Mouse (Mus musculus) left cerebral cortex, adult 2 months (tissue): ENCODE results near the gene Spta1. TPM values are rescaled to one million over a fixed set of nuclear protein-coding genes. Genes with fewer than 3 reads are reported as not detected.

Experiments used
- DNase-seq, 2 experiments: peaks; one replicate each; pipeline ENCODE4 v3.0.0; 2021 to 2022; ENCODE audit warnings: low spot score in 2 of 2, mixed read lengths in 1 of 2; ENCODE audit errors: extremely low spot score in 1 of 2
- H3K27ac ChIP-seq: fragments of 200-600 bp; 2 replicates; pipeline ENCODE4 v1.8.1; 2022
- H3K4me3 ChIP-seq: fragments of 200-600 bp; 2 replicates; pipeline ENCODE4 v1.8.1; 2022
- CTCF ChIP-seq: fragments of 200-600 bp; IDR thresholded peaks from 2 replicates; pipeline ENCODE4 v1.8.1; 2022; ENCODE audit warnings: antibody characterized with exemption, mild to moderate bottlenecking, moderate library complexity
- intact Hi-C: fragments of 180-260 bp; cut with DNase I; formaldehyde crosslinking; loops from one replicate; pipeline ENCODE4 v1.15.1; 2025
- total RNA-seq, 2 experiments: library from RNA; stranded (reverse); gene quantifications; 2 replicates each; pipeline ENCODE4 v1.2.3; 2021

Gene Spta1
- total RNA-seq, 2 experiments from 2014 or later = 0.05 to 0.07 TPM

DNA sequence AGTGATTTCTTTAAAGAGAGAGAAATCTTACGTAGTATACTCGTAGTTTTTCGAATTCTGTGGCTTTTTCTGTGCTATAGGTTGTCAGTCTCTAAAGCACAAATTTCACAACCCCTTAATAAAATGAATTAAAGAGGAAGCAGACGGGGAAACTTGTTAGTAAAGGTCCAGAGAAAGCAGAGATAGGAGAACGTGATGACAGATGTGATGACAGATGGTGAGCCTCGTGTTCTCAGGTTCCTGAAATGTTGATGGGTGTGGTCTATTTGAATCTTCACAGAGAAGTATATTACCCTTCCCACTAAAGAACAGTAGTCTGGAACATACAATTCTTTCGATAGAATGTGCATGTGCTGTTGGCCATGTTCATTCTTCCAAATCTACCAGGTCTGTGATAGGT is 32.1 kb downstream of the Spta1 start:
- no peak overlapping the region for H3K27ac ChIP-seq

DNA sequence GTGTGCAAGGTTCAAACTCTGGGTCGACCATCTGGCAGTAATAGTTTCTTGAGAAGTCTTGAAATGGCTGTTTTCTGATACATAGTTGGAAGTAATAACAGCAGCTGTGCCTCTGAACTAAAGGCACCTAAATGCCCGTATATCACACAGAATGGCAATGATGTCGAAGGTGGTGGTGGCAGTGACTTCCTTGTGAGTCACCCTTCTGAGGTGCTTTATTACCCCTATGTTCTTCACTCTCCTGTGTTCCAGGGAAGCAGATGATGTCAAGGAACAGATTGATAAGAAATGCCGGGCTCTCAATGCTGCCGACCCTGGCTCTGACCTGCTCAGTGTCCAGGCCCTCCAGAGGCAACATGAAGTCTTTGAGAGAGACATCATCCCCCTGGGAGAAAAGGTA is 39.7 kb downstream of the Spta1 start:
- DNase-seq = no peak
- no peak overlapping the region for H3K4me3 ChIP-seq
- intact Hi-C loops = no loop called here
- H3K27ac ChIP-seq = no peak overlapping the region
- no peak for TF ChIP-seq CTCF

More for the DNA sequence above, 32.1 kb downstream of the Spta1 start:
- no peak for TF ChIP-seq CTCF
- H3K4me3 ChIP-seq = no peak overlapping the region
- no peak for DNase-seq
- intact Hi-C loops = no loop called here

- no peak overlapping the region for H3K27ac ChIP-seq
- DNase-seq = no peak
- H3K4me3 ChIP-seq = no peak overlapping the region
- intact Hi-C loops = no loop called here
- TF ChIP-seq CTCF = no peak
These were observed 42.9 kb downstream of the Spta1 start for GRCm38 (mm10) chr1:174215270-174216038.

DNA sequence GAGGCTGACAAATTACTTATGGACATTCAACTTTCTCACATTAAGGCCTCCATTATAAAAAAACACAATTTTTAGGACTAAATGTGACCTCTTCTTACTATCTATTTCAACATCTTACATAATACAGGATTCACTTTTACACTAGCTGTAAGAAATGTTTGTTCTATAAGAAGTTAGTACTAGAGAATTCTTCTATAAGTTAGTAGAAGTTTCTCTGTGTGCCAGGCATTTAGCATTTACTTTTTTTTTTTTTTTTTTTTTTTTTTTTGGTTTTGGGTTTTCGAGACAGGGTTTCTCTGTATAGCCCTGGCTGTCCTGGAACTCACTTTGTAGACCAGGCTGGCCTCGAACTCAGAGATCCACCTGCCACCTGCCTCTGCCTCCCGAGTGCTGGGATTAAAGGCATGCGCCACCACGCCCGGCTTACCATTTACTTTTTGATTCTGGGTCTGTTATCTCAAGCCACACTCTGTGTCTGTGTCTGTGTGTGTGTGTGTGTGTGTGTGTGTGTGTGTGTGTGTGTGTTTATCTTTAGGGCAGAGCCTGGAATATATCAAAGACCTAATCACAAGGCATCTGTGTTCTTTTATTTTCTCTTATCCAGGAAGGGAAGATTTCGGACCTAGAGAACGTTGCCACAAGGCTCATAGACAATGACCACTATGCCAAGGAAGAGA is 44.1 kb downstream of the Spta1 start:
- no peak overlapping the region for H3K27ac ChIP-seq
- DNase-seq = no peak
- no peak for TF ChIP-seq CTCF
- intact Hi-C loops = no loop called here
- H3K4me3 ChIP-seq = no peak overlapping the region

DNA sequence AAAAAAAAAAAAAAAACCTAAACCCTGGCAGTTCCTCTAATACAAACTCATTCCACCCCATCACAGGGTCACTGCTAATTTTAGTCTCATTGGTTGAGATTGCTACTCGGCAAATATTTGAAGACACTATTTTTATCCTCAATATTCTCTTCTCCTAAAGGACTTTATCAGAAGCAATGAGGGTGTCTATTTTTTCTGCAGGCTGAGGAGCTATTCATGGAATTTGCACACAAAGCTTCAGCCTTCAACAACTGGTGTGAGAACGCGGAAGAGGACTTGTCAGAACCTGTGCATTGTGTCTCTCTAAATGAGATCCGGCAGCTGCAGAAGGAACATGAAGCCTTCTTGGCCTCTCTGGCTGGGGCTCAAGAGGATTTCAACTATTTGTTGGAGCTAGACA is 67.3 kb downstream of the Spta1 start:
- TF ChIP-seq CTCF = no peak
- Histone ChIP-seq H3K4me3 (no peak overlapping the region), H3K27ac (no peak overlapping the region)
- no peak for DNase-seq
- intact Hi-C loops = no loop called here

GRCm38 (mm10) chr1:174244621-174245020 is 72.0 kb downstream of the Spta1 start:
- no peak for DNase-seq
- TF ChIP-seq CTCF = no peak
- intact Hi-C loops = no loop called here
- Histone ChIP-seq H3K27ac (no peak overlapping the region), H3K4me3 (no peak overlapping the region)

GRCm38 (mm10) chr1:174246080-174246479 is 73.5 kb downstream of the Spta1 start:
- DNase-seq = no peak
- no peak overlapping the region for H3K27ac ChIP-seq
- TF ChIP-seq CTCF = no peak
- intact Hi-C loops = no loop called here
- no peak overlapping the region for H3K4me3 ChIP-seq

GRCm38 (mm10) chr1:174247170-174247569 is 74.6 kb downstream of the Spta1 start:
- DNase-seq = no peak
- no peak overlapping the region for H3K27ac ChIP-seq
- TF ChIP-seq CTCF = no peak
- intact Hi-C loops = no loop called here
- H3K4me3 ChIP-seq = no peak overlapping the region

DNA sequence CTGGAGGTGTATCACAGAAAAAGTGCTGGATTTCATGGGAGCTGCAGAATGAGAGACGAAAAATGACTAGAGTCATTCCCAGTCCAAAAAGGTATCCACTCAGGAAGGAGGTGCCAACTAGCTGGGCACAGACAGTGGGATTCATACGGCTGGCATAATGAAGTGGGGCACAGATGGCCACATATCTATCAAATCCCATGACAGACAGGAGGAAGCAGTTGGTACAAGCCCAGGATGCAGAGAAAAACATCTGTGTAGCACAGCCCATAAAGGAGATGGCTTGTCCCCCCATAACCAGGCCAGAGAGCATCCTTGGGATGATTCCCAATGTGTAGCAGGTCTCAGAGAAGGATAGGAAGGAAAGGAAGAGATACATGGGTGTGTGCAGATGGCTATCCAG is 77.8 kb downstream of the Spta1 start:
- intact Hi-C loops = no loop called here
- TF ChIP-seq CTCF = no peak

DNA sequence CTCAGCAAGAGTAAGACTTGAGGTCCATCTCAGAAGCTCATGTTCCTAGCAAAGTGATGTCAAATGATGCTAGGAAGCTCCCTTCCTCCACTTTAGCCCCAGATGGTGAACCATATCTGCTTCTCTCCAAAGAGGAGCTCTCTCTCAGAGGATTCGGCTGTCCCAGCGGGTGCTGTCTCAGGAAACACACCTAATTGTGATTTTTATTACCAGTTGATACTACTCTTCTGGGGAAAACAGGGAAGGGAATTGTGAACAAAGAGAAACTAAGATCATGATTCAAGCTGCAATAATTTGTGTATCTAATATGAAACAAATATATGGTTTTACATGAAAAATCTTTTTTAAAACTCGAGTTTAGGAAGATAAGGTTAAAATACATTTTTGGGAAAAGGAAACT is 79.4 kb downstream of the Spta1 start, which contains the start of gene Olfr419:
TSS of gene Olfr419 (minus strand) at position 101 of the 400 bp plus-strand sequence.
- Histone ChIP-seq H3K27ac (no peak within 1 kb of the TSS), H3K4me3 (no peak within 1 kb of the TSS)
- DNase-seq = no peak
- no peak for TF ChIP-seq CTCF
- intact Hi-C loops = no loop called here

More for the DNA sequence above, 77.8 kb downstream of the Spta1 start:
- no peak for DNase-seq
- no peak overlapping the region for H3K27ac ChIP-seq
- H3K4me3 ChIP-seq = no peak overlapping the region

- Histone ChIP-seq H3K4me3 (no peak overlapping the region), H3K27ac (no peak overlapping the region)
- TF ChIP-seq CTCF = no peak
- intact Hi-C loops = loop anchor here (10.0 kb wide), 1 partner anchor 953 kb away; no protein-coding TSS in a partner anchor
- no peak for DNase-seq
These were observed 95.2 kb downstream of the Spta1 start for GRCm38 (mm10) chr1:174267816-174268215.

GRCm38 (mm10) chr1:174269162-174269561 is 96.6 kb downstream of the Spta1 start:
- intact Hi-C loops = loop anchor here (10.0 kb wide), 1 partner anchor 954 kb away; no protein-coding TSS in a partner anchor
- Histone ChIP-seq H3K27ac (no peak overlapping the region), H3K4me3 (no peak overlapping the region)
- TF ChIP-seq CTCF = no peak
- no peak for DNase-seq

GRCm38 (mm10) chr1:174270643-174271042 is 98.1 kb downstream of the Spta1 start:
- Histone ChIP-seq H3K27ac (no peak overlapping the region), H3K4me3 (no peak overlapping the region)
- intact Hi-C loops = no loop called here
- TF ChIP-seq CTCF = no peak
- DNase-seq = no peak

Other genes with a start within 250 kb of the Spta1 start
- 1 to 10 TPM; 1.5 to 2.3 TPM for gene Mndal, start 230.3 kb upstream of the Spta1 start, total RNA-seq
- under 1 TPM; 0.30 to 0.70 TPM for gene Ifi203, start 230.1 kb upstream of the Spta1 start, total RNA-seq
- gene Ifi202b, start 190.0 kb upstream of the Spta1 start, total RNA-seq = not detected
- gene Ifi205, start 141.0 kb upstream of the Spta1 start, total RNA-seq = not detected
- not detected for gene Olfr433, start 132.1 kb upstream of the Spta1 start, total RNA-seq
- gene Olfr432, start 123.6 kb upstream of the Spta1 start, total RNA-seq = not detected
- not detected for gene Olfr430, start 106.2 kb upstream of the Spta1 start, total RNA-seq
- not detected for gene Olfr429, start 88.4 kb upstream of the Spta1 start, total RNA-seq
- not detected for gene Olfr427, start 75.9 kb upstream of the Spta1 start, total RNA-seq
- gene Olfr231, start 51.6 kb upstream of the Spta1 start, total RNA-seq = not detected
- not detected for gene Olfr424, start 41.3 kb upstream of the Spta1 start, total RNA-seq
- not detected for gene Olfr420, start 17.1 kb upstream of the Spta1 start, total RNA-seq
- not detected for gene Olfr419, start 79.3 kb downstream of the Spta1 start, total RNA-seq
- gene Mptx1, start 157.7 kb downstream of the Spta1 start, total RNA-seq = not detected
- gene Olfr417, start 192.3 kb downstream of the Spta1 start, total RNA-seq = not detected
- gene Olfr248, start 218.3 kb downstream of the Spta1 start, total RNA-seq = not detected